Mouse (Mus musculus): Measurements from ENCODE around the gene Plekhj1. TPM values are rescaled to one million over a fixed set of nuclear protein-coding genes. Genes with fewer than 3 reads are reported as not detected.

Plekhj1 gene
- 3.9 TPM for polyA plus RNA-seq (2014; fragmentation: Illumina TruSeq; extraction: RNeasy Lipid Tissue Mini Kit (QIAGEN cat#74804); ENCODE audit: low read depth, low replicate concordance)

DNA sequence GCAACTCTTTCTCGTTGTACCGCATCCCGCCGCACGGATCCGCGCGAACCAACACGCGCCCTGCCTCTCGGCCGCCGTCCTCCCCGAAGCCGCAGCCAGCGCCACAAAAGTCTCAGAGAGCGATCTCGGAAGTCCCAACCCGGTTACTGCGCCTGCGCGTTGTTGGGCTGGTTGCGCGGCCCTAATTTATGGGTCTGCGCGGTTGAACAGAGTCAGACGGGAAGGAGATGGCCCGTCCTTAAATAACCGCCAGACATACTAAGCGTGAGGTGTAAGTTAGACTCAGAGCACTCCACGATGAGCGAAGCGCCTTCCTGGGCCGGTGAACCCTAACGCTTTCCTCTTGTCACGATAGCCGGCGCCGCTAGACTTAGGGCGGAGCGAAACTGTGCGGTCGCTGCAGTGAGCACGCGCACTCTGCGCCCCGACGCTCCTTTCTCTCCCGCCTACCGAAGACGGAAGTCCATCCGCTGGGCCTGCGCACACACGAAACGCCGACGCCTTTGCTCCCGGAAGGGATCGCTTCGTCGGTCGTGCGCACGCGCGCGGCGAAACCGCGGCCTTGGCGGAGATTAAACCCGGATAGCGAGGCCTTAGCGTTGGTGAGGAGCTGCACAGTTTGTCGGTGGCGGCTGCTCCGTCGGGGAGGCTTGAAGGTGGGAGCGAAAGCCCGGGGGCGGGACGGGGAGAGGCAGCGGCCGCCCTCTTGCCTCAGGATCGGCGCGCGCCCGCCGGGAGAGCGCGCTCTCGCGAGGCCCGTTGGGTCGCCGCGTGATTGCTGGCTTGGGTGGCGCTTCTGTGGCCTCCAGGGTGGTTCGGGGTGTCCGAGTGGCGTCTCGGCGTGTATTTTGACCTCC is at the start of gene Plekhj1, which contains the start of gene Sf3a2:
Plekhj1 (minus strand) TSS at position 477 of the 857 bp plus-strand sequence.
Sf3a2 (plus strand) TSS at position 49 of the 857 bp plus-strand sequence.

DNA sequence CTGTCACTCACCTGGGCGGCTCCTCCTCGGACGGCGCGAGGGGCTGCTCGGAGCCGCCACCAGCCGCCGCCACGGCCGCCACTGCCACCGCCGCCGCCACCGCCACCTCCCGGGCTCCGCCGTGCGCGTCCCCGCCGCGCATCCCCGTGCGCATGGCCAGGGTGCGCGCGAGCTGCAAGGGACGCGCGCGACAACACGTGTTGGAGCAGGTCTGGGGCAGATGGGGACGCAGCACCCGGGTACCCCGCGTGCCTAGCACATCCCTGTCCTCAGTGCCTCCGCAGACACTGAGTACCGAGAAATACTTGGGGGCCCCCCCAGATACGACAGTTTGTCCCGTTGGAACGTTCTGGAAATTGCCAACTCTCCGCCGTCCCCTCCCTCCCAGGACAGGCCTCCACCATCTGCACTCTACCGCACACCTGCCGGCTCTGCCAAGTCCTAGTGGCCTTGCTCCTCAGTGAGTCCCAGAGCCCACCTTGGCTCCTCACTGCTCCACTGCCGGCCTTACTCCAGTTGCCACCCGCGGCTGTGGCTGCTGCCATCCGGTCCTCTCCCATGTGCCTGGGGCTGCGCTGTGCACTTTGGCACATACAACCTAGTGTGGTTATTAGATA is 45.6 kb upstream of the Plekhj1 start, which contains the start of gene Lingo3:
Lingo3 (minus strand) TSS at position 109 of the 617 bp plus-strand sequence.

GRCm38 (mm10) chr10:80826151-80827062 is 28.0 kb upstream of the Plekhj1 start, which contains the start of gene Oaz1:
Gene Oaz1, plus strand, starts transcription at chr10:80826656.

GRCm38 (mm10) chr10:80813366-80813765 is 14.9 kb upstream of the Plekhj1 start, which contains the start of gene Jsrp1:
Gene Jsrp1, minus strand, starts transcription at chr10:80813498.

GRCm38 (mm10) chr10:80804916-80805315 is 6.5 kb upstream of the Plekhj1 start, which contains the start of gene Amh:
Gene Amh, plus strand, starts transcription at chr10:80805243.

GRCm38 (mm10) chr10:80754594-80755290 is 43.7 kb downstream of the Plekhj1 start, which contains the start of gene Dot1l:
Gene Dot1l, plus strand, starts transcription at chr10:80755206.

Other genes with a start within 250 kb of the Plekhj1 start
- 0.66 TPM for gene Rexo1, start 237.1 kb downstream of the Plekhj1 start, polyA plus RNA-seq (2014; fragmentation: Illumina TruSeq; extraction: RNeasy Lipid Tissue Mini Kit (QIAGEN cat#74804); ENCODE audit: low read depth, low replicate concordance)
- gene Klf16, start 221.3 kb downstream of the Plekhj1 start, polyA plus RNA-seq (2014; fragmentation: Illumina TruSeq; extraction: RNeasy Lipid Tissue Mini Kit (QIAGEN cat#74804); ENCODE audit: low read depth, low replicate concordance): 2.7 TPM
- gene Abhd17a, start 208.3 kb downstream of the Plekhj1 start, polyA plus RNA-seq (2014; fragmentation: Illumina TruSeq; extraction: RNeasy Lipid Tissue Mini Kit (QIAGEN cat#74804); ENCODE audit: low read depth, low replicate concordance): not detected
- gene Scamp4, start 195.8 kb downstream of the Plekhj1 start, polyA plus RNA-seq (2014; fragmentation: Illumina TruSeq; extraction: RNeasy Lipid Tissue Mini Kit (QIAGEN cat#74804); ENCODE audit: low read depth, low replicate concordance): 1.9 TPM
- gene Adat3, start 195.7 kb downstream of the Plekhj1 start, polyA plus RNA-seq (2014; fragmentation: Illumina TruSeq; extraction: RNeasy Lipid Tissue Mini Kit (QIAGEN cat#74804); ENCODE audit: low read depth, low replicate concordance): not detected
- not detected for gene Gm49322, start 192.6 kb downstream of the Plekhj1 start, polyA plus RNA-seq (2014; fragmentation: Illumina TruSeq; extraction: RNeasy Lipid Tissue Mini Kit (QIAGEN cat#74804); ENCODE audit: low read depth, low replicate concordance)
- 1.1 TPM for gene Csnk1g2, start 175.8 kb downstream of the Plekhj1 start, polyA plus RNA-seq (2014; fragmentation: Illumina TruSeq; extraction: RNeasy Lipid Tissue Mini Kit (QIAGEN cat#74804); ENCODE audit: low read depth, low replicate concordance)
- gene Btbd2, start 141.6 kb downstream of the Plekhj1 start, polyA plus RNA-seq (2014; fragmentation: Illumina TruSeq; extraction: RNeasy Lipid Tissue Mini Kit (QIAGEN cat#74804); ENCODE audit: low read depth, low replicate concordance): 0.22 TPM
- 3.6 TPM for gene Mknk2, start 120.5 kb downstream of the Plekhj1 start, polyA plus RNA-seq (2014; fragmentation: Illumina TruSeq; extraction: RNeasy Lipid Tissue Mini Kit (QIAGEN cat#74804); ENCODE audit: low read depth, low replicate concordance)
- 4.6 TPM for gene Mob3a, start 96.6 kb downstream of the Plekhj1 start, polyA plus RNA-seq (2014; fragmentation: Illumina TruSeq; extraction: RNeasy Lipid Tissue Mini Kit (QIAGEN cat#74804); ENCODE audit: low read depth, low replicate concordance)
- gene Izumo4, start 96.4 kb downstream of the Plekhj1 start, polyA plus RNA-seq (2014; fragmentation: Illumina TruSeq; extraction: RNeasy Lipid Tissue Mini Kit (QIAGEN cat#74804); ENCODE audit: low read depth, low replicate concordance): 3.5 TPM
- 14.0 TPM for gene Ap3d1, start 56.4 kb downstream of the Plekhj1 start, polyA plus RNA-seq (2014; fragmentation: Illumina TruSeq; extraction: RNeasy Lipid Tissue Mini Kit (QIAGEN cat#74804); ENCODE audit: low read depth, low replicate concordance)
- 3.0 TPM for gene Dot1l, start 43.4 kb downstream of the Plekhj1 start, polyA plus RNA-seq (2014; fragmentation: Illumina TruSeq; extraction: RNeasy Lipid Tissue Mini Kit (QIAGEN cat#74804); ENCODE audit: low read depth, low replicate concordance)
- 2.4 TPM for gene Sf3a2, start 428 bp downstream of the Plekhj1 start, polyA plus RNA-seq (2014; fragmentation: Illumina TruSeq; extraction: RNeasy Lipid Tissue Mini Kit (QIAGEN cat#74804); ENCODE audit: low read depth, low replicate concordance)
- not detected for gene Amh, start 6.6 kb upstream of the Plekhj1 start, polyA plus RNA-seq (2014; fragmentation: Illumina TruSeq; extraction: RNeasy Lipid Tissue Mini Kit (QIAGEN cat#74804); ENCODE audit: low read depth, low replicate concordance)
- not detected for gene Jsrp1, start 14.9 kb upstream of the Plekhj1 start, polyA plus RNA-seq (2014; fragmentation: Illumina TruSeq; extraction: RNeasy Lipid Tissue Mini Kit (QIAGEN cat#74804); ENCODE audit: low read depth, low replicate concordance)
- 116 TPM for gene Oaz1, start 28.0 kb upstream of the Plekhj1 start, polyA plus RNA-seq (2014; fragmentation: Illumina TruSeq; extraction: RNeasy Lipid Tissue Mini Kit (QIAGEN cat#74804); ENCODE audit: low read depth, low replicate concordance)
- gene Lingo3, start 45.4 kb upstream of the Plekhj1 start, polyA plus RNA-seq (2014; fragmentation: Illumina TruSeq; extraction: RNeasy Lipid Tissue Mini Kit (QIAGEN cat#74804); ENCODE audit: low read depth, low replicate concordance): not detected
- gene Lsm7, start 56.6 kb upstream of the Plekhj1 start, polyA plus RNA-seq (2014; fragmentation: Illumina TruSeq; extraction: RNeasy Lipid Tissue Mini Kit (QIAGEN cat#74804); ENCODE audit: low read depth, low replicate concordance): 2.8 TPM
- gene Sppl2b, start 56.6 kb upstream of the Plekhj1 start, polyA plus RNA-seq (2014; fragmentation: Illumina TruSeq; extraction: RNeasy Lipid Tissue Mini Kit (QIAGEN cat#74804); ENCODE audit: low read depth, low replicate concordance): not detected
- not detected for gene Tmprss9, start 73.2 kb upstream of the Plekhj1 start, polyA plus RNA-seq (2014; fragmentation: Illumina TruSeq; extraction: RNeasy Lipid Tissue Mini Kit (QIAGEN cat#74804); ENCODE audit: low read depth, low replicate concordance)
- gene Timm13, start 102.3 kb upstream of the Plekhj1 start, polyA plus RNA-seq (2014; fragmentation: Illumina TruSeq; extraction: RNeasy Lipid Tissue Mini Kit (QIAGEN cat#74804); ENCODE audit: low read depth, low replicate concordance): not detected
- 1.2 TPM for gene Lmnb2, start 119.6 kb upstream of the Plekhj1 start, polyA plus RNA-seq (2014; fragmentation: Illumina TruSeq; extraction: RNeasy Lipid Tissue Mini Kit (QIAGEN cat#74804); ENCODE audit: low read depth, low replicate concordance)
- 12.3 TPM for gene Gadd45b, start 131.4 kb upstream of the Plekhj1 start, polyA plus RNA-seq (2014; fragmentation: Illumina TruSeq; extraction: RNeasy Lipid Tissue Mini Kit (QIAGEN cat#74804); ENCODE audit: low read depth, low replicate concordance)
- 0.76 TPM for gene Gng7, start 216.3 kb upstream of the Plekhj1 start, polyA plus RNA-seq (2014; fragmentation: Illumina TruSeq; extraction: RNeasy Lipid Tissue Mini Kit (QIAGEN cat#74804); ENCODE audit: low read depth, low replicate concordance)
- not detected for gene Diras1, start 227.0 kb upstream of the Plekhj1 start, polyA plus RNA-seq (2014; fragmentation: Illumina TruSeq; extraction: RNeasy Lipid Tissue Mini Kit (QIAGEN cat#74804); ENCODE audit: low read depth, low replicate concordance)
- gene Slc39a3, start 238.8 kb upstream of the Plekhj1 start, polyA plus RNA-seq (2014; fragmentation: Illumina TruSeq; extraction: RNeasy Lipid Tissue Mini Kit (QIAGEN cat#74804); ENCODE audit: low read depth, low replicate concordance): 0.41 TPM